Mouse (Mus musculus) C2C12 (cell line): Measurements from ENCODE around the gene Cacna1i. TPM values are rescaled to one million over a fixed set of nuclear protein-coding genes. Genes with fewer than 3 reads are reported as not detected.
A peak's percentile ranks its signal among the peaks of the same experiment; 100 is the strongest.

Experiments
- H3K27me3 ChIP-seq: one replicate; pipeline ENCODE4 v1.6.1; 2011; ENCODE audit not compliant: control insufficient read depth, insufficient read depth, insufficient read length
- H3K36me3 ChIP-seq: one replicate; pipeline ENCODE4 v1.6.1; 2011; ENCODE audit not compliant: control insufficient read depth, insufficient read depth
- H3K4me3 ChIP-seq: one replicate; pipeline ENCODE4 v1.5.1; 2011; ENCODE audit warnings: mild to moderate bottlenecking, control low read depth; ENCODE audit not compliant: poor library complexity, insufficient read depth, severe bottlenecking
- H3K79me2 ChIP-seq: one replicate; pipeline ENCODE4 v1.6.1; 2011; ENCODE audit not compliant: control insufficient read depth, insufficient read depth
- H3K79me3 ChIP-seq: one replicate; pipeline ENCODE4 v1.6.1; 2011; ENCODE audit warnings: low read depth, control low read depth
- H3ac ChIP-seq: one replicate; pipeline ENCODE3; 2011; ENCODE audit warnings: low read depth; ENCODE audit not compliant: control insufficient read depth, insufficient read length
- CEBPB ChIP-seq: IDR thresholded peaks from one replicate; pipeline ENCODE4 v1.6.1; 2011; ENCODE audit warnings: low read depth, mild to moderate bottlenecking, control low read depth, moderate library complexity
- CTCF ChIP-seq: IDR thresholded peaks from one replicate; pipeline ENCODE4 v1.5.1; 2011; ENCODE audit not compliant: control insufficient read depth, insufficient read depth, insufficient read length
- FOSL1 ChIP-seq: IDR thresholded peaks from one replicate; pipeline ENCODE4 v1.8.0; 2011; ENCODE audit warnings: mild to moderate bottlenecking, low read length; ENCODE audit not compliant: poor library complexity, insufficient read depth, severe bottlenecking
- MAX ChIP-seq: IDR thresholded peaks from one replicate; pipeline ENCODE4 v1.6.1; 2011; ENCODE audit warnings: mild to moderate bottlenecking, control low read depth
- MYOD1 ChIP-seq: IDR thresholded peaks from one replicate; pipeline ENCODE4 v1.6.1; 2011; ENCODE audit warnings: low read depth; ENCODE audit not compliant: control insufficient read depth, insufficient read length
- MYOG ChIP-seq: IDR thresholded peaks from one replicate; pipeline ENCODE4 v1.6.1; 2011; ENCODE audit not compliant: control insufficient read depth, insufficient read length; ENCODE audit errors: extremely low read depth
- USF1 ChIP-seq: IDR thresholded peaks from one replicate; pipeline ENCODE4 v1.6.1; 2011; ENCODE audit warnings: low read depth, mild to moderate bottlenecking, control low read depth, moderate library complexity
- polyA plus RNA-seq: library from polyadenylated mRNA; unstranded; fragments of >200 nt; fragmentation: generic; extraction: Trizol; gene quantifications from one replicate; pipeline ENCODE4 v1.2.1, GENCODE M21; 2012; ENCODE audit warnings: missing spikeins

The Cacna1i gene
- polyA plus RNA-seq, 1 experiment, result not detected

- TF ChIP-seq CTCF, result no peak
- TF ChIP-seq MAX, result no peak
- TF ChIP-seq USF1, result no peak
- TF ChIP-seq MYOD1, result no peak
- TF ChIP-seq CEBPB, result no peak
- TF ChIP-seq MYOG, result no peak
- TF ChIP-seq FOSL1, result no peak
- Histone ChIP-seq H3K79me3 (peaks cover 19% of the 10 kb centered on the region), H3K27me3 (no peaks in the 10 kb centered on the region), H3ac (peak overlapping the region; percentile 83), H3K36me3 (peaks cover 67% of the 10 kb centered on the region), H3K4me3 (peak overlapping the region; percentile 43), H3K79me2 (peaks cover 34% of the 10 kb centered on the region)
Observed at GRCm38 (mm10) chr15:80254207-80254606, 32.8 kb upstream of the Cacna1i start.

GRCm38 (mm10) chr15:80254847-80255645, 32.0 kb upstream of the Cacna1i start, which contains the start of gene Atf4:
Atf4 (plus strand) TSS chr15:80255184.
- TF ChIP-seq CEBPB (no peak), MYOD1 (peak; percentile 95), CTCF (no peak), USF1 (peak; percentile 96), MYOG (no peak), FOSL1 (no peak), MAX (peak; percentile 79)
- H3K27me3 ChIP-seq, result no peaks in the 10 kb centered on the region
- H3K79me3 ChIP-seq, result peaks cover 19% of the 10 kb centered on the region
- H3ac ChIP-seq, result peak within 1 kb of the TSS; percentile 93
- H3K79me2 ChIP-seq, result peaks cover 34% of the 10 kb centered on the region
- peaks cover 67% of the 10 kb centered on the region for H3K36me3 ChIP-seq
- H3K4me3 ChIP-seq, result peak within 1 kb of the TSS; percentile 100

GRCm38 (mm10) chr15:80255646-80256121, 31.4 kb upstream of the Cacna1i start:
- Histone ChIP-seq H3K27me3 (no peaks in the 10 kb centered on the region), H3K36me3 (peaks cover 67% of the 10 kb centered on the region), H3K4me3 (peak overlapping the region; percentile 100), H3K79me2 (peaks cover 34% of the 10 kb centered on the region), H3ac (peak overlapping the region; percentile 93), H3K79me3 (peaks cover 19% of the 10 kb centered on the region)
- TF ChIP-seq CEBPB, result peak; percentile 84
- TF ChIP-seq MYOG, result peak; percentile 4
- peak; percentile 20 for TF ChIP-seq MAX
- TF ChIP-seq MYOD1, result no peak
- no peak for TF ChIP-seq FOSL1

- Histone ChIP-seq H3K27me3 (no peaks in the 10 kb centered on the region), H3ac (peak overlapping the region; percentile 93), H3K4me3 (peak overlapping the region; percentile 100), H3K79me2 (peaks cover 35% of the 10 kb centered on the region), H3K36me3 (peaks cover 66% of the 10 kb centered on the region), H3K79me3 (peaks cover 19% of the 10 kb centered on the region)
- TF ChIP-seq CEBPB (no peak), CTCF (no peak), MAX (no peak), MYOD1 (no peak)
Observed at GRCm38 (mm10) chr15:80256242-80256641, 30.8 kb upstream of the Cacna1i start.

GRCm38 (mm10) chr15:80256656-80257601, 30.1 kb upstream of the Cacna1i start:
- H3K79me2 ChIP-seq, result peaks cover 39% of the 10 kb centered on the region
- TF ChIP-seq MAX (no peak), FOSL1 (no peak), MYOG (no peak), USF1 (no peak), MYOD1 (no peak), CTCF (no peak), CEBPB (no peak)
- peak overlapping the region; percentile 93 for H3ac ChIP-seq
- H3K4me3 ChIP-seq, result peak overlapping the region; percentile 100
- H3K36me3 ChIP-seq, result peaks cover 65% of the 10 kb centered on the region
- no peaks in the 10 kb centered on the region for H3K27me3 ChIP-seq
- H3K79me3 ChIP-seq, result peaks cover 20% of the 10 kb centered on the region
